Mouse (Mus musculus) inflammation-experienced regulatory T-cells, adult 6 months (primary cell): ENCODE data around the gene Gm9918. TPM values are rescaled to one million over a fixed set of nuclear protein-coding genes. Genes with fewer than 3 reads are reported as not detected.
A peak's percentile ranks its signal among the peaks of the same experiment; 100 is the strongest.

Source experiments
- ATAC-seq: one replicate; pipeline ENCODE4 v1.8.0; 2017
- polyA plus RNA-seq, 3 experiments: library from polyadenylated mRNA; unstranded; fragments of 100-300 nt; shearing (Covaris generic); gene quantifications; one replicate each; pipeline ENCODE4 v1.2.1; 2017

Gene Gm9918
- polyA plus RNA-seq, 3 experiments from 2014 or later: not detected

DNA sequence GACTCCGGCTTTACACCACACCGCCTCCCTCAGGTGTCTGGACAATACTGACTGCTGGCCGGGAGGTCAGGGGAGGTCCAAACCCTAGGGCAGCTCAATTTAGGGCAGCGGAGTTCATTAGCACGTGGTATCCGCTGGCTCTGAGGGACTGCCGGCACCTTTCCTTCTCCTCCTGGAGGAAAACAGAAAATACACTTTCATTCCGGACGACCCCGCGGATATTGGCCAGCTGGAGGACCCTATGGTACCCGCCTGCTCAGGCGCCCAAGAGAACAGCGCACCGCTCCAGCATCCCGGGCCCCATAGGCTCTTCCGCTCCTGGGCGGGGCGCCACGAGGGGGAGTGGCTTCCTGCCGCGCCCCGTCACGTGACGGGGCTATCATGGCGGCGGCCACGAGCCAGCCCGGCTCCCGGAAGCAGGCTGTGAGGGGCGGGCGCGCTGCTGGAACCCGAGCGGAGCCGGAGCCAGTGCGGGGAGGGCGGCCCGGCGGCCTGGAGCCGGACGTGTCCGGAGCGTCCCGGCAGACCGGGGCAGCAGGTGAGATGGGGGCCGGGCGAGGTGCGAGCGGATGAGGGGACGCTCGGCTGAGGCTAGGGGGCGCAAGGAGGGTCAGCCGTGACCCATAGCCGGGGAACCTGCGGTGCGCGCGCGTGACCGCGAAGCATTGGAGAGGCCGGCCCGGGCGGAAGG, 8.9 kb downstream of the Gm9918 start, which contains the start of gene Mfsd5:
Mfsd5 (plus strand) TSS at position 363 of the 691 bp plus-strand sequence.
- peak; percentile 98 for ATAC-seq

DNA sequence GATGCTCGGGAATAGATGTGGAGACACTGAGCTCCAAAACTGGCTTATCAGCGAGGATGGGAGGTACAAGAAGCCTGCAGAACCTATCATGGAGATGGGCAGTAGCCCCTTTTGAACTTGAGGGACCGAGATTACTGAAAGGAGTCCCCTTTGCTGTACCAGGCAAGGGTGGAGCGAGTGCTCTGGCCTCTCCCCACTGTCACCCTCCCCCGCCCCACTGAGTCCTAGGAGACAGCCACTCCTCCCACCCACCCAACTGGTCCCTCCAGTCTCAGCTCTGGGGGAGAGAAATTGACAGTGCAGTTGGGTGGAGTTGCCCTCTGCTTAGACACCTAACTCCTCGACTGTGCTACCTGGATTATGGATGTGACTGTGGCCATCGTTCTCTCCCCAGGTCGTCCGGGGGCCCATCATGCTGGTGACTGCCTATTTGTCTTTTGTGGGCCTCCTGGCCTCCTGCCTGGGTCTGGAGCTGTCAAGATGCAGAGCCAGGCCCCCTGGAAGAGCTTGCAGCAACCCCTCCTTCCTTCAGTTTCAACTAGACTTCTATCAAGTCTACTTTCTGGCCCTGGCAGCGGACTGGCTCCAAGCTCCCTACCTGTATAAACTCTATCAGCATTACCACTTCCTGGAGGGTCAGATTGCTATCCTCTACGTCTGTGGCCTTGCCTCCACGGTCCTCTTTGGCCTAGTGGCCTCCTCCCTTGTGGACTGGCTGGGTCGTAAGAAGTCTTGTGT, 9.6 kb downstream of the Gm9918 start:
- ATAC-seq: peak; percentile 3

DNA sequence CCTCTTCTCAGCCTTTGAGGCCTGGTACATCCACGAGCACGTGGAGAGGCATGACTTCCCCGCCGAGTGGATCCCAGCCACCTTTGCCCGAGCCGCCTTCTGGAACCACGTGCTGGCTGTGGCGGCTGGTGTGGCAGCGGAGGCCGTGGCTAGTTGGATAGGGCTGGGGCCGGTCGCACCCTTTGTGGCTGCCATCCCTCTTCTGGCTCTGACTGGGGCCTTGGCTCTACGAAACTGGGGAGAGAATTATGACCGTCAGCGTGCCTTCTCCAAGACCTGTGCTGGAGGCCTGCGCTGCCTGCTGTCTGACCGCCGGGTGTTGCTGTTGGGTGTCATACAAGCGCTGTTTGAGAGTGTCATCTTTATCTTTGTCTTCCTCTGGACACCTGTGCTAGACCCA, 10.3 kb downstream of the Gm9918 start:
- no peak for ATAC-seq

DNA sequence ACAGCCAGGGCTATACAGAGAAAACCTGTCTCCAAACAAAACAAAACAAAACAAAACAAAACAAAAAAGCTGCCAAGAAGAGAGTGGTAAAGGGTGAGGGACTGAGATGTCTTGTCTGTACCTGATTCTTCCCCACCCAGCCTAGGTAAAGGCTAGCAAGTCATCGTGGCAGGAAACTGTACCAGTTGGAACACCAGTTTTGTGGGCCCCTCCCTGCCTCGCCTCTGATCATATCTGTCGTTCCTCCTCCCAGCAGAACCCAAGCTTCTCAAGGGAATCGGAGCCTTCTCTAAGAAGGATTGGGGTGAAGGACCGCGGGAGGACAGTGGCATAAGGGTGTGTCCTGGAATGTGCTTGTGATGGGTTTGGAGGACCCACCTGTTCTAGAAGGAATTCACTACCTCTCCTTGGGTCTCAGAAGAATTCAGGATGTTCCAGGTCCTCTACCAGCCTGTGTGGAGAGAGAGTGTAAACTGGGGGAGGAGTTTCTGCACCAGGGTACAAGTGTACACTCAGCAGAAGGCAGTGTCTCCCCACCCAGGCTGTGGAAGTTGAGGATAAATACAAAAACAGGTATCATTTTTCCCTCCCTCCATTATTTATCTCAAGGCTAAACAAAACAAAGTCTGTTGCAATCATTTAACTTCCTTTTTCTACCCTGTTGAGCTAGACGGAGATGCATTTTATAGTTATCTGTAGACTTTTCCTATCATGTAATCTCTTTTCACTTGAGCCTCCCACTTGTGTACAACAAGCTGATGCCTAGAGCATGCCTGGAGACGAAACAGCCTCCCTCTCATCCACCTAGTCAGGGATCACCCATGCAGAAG, 12.3 kb downstream of the Gm9918 start:
- ATAC-seq: no peak

DNA sequence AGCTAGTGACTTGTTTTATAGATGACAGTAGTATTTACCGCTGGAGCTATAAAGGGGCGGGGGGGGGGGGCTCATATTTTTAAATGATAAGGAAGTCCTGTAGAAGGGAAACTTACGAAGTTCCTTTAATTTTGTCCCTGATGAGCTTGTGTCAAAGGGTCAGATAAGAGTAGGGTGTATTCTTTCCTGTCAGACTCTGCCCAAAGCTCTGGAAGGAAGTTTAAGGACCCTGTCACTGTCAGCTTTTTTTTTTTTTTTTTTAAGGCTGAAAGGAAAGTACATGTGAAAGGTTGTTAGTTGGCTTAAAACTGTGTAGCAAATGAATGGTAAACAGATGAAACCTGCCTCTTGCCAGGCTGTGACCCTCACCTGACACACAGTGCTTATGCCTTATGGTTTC, 13.3 kb downstream of the Gm9918 start:
- no peak for ATAC-seq

DNA sequence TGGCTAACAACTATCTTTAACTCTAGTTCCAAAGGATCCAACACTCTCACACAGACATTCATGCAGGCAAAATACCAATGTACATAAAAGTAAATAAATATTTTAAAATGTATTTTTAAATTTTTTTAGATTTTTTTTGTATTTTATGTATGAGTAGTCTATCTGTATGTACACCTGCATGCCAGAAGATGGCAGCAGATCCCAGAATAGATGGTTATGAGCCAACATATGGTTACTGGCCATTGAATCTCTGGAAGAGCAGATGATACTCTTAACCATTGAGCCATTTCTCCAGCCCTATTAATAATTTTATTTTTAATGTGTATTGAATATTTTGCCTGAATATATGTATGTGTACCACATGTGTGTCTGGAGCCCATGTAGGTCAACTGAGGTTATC, 17.0 kb downstream of the Gm9918 start:
- ATAC-seq: peak; percentile 63

DNA sequence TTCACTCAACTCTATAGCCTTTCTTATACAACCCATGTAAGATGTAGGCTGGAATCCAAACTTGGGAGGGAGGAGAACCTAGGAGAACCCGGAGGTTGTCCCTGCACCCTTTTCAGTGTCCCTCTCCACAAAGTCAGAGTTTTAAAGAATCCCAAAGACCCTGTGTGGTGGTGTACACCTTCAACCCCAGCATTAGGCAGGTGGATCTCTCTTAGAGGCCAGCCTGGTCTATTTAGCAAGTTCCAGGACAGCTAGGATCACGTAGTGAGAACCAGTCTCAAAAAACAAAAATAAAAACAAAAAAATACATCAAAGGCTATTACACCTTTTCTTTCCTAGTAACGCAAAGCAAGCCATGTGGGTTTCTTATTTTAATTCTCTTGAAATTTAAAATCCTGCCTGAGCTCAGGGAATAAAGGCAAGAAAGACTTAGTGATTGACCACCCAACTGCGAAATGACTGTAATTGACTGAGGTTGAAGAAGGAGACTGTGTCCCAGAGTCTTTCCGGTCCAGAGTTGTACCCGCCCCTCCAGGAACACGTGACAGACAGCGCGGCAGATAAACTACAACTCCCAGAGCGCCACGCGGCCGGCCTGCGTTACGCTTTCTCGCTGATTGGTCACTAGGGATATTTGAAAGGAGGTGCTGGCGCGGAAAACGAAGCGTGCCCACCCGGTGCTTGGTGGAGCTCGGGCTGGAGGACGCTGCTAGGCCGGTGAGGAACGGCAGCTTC, 25.4 kb downstream of the Gm9918 start, which contains the start of gene Espl1:
Espl1 (plus strand) TSS at position 634 of the 735 bp plus-strand sequence.
- ATAC-seq: peak; percentile 100

DNA sequence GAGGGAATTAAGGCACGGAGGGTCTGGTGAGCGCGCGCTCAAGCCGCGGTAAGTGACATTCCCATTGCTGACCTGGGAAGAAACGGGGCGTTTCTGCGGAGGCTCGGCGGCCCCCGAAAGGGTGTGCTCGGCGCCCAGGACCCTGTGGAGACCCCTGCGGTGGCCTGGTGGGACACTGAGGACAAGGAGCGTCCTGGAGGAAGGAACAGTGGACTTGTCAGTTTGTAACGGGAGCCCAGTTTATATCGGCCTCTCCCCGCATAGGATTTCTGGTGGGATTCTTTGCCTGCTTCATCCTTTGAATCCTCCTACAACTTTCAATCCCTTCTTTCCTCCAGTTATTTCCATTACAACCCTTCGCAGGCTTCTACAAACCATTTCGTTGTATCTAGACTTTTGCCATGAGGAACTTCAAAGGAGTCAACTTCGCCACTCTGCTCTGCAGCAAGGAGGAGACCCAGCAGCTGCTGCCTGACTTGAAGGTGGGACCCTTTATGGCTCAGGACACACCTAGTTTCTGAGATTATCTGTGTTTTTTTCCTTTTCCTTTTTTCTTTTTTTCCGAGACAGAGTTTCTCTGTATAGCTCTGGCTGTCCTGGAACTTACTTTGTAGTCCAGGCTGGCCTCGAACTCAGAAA, 26.1 kb downstream of the Gm9918 start:
- no peak for ATAC-seq

DNA sequence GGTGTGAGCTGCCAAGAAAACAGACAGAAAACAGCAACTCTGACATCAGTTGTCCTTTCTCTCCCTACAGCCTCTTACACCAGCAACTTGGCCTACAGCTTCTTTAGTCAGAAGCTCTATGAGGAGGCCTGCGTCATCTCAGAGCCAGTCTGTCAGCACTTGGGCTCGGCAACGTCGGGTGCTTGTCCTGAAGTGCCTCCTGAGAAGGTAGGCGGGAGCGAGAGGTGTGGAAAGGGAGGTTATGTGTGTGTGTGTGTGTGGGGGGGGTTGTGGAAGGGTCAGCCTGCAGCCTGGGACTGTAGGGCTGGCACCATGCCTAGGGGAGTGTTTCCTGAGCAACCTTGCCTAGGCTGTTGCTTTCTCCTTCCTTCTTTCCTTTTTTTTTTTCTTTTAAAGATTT, 32.2 kb downstream of the Gm9918 start:
- ATAC-seq: no peak

DNA sequence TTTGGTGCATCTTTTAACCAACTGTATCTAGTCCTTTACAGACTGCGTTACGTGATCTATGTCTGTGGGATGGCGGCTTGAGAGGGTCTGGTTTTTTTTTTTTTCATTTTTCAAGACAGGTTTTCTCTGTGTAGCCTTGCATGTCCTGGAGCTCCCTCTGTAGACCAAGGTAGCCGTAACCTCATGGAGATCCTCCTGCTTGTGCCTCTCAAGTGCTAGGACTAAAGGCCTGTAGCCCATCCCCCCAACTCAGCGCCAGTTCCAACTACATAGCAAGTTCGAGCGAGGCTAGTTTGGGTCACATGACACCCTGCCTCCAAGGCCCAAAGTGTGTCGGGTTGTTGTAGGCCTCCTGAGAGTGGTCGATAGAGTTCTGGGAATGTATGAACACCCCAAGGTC, 38.4 kb downstream of the Gm9918 start:
- ATAC-seq: no peak

DNA sequence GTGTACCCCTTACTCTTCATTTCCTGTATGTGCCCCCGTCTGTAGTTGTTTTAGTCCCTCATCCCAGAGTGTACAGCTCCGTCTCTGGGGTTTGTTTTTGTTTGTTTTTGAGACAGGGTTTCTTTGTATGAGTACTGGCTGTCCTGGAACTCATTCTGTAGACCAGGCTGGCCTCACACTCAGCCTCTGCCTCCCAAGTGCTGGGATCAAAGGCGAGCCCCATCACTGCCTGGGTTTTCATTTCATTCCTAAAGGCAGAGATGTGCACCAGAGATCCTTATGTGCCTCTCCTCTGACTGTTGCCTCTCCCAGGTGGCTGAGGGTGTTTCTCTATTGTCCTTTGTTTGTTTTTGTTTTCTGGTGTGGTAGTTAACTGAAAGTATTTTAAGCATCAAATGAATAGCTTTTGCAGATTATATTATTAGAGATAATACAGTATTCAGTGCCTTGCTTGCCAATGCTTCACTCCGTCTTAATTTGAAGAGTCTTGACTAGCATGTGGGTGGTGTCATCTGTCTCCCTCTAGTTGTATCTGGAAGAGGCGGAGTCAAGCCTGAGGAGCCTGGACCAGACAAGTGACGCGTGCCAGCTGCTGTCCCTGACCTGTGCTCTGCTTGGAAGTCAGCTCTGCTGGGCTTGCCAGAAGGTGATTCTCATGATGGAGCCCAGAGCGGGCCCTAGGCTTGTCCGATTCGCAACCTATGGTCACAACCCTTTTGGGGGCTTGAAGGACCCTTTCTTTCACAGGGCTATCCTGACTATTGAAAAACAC, 39.9 kb downstream of the Gm9918 start:
- ATAC-seq: no peak

DNA sequence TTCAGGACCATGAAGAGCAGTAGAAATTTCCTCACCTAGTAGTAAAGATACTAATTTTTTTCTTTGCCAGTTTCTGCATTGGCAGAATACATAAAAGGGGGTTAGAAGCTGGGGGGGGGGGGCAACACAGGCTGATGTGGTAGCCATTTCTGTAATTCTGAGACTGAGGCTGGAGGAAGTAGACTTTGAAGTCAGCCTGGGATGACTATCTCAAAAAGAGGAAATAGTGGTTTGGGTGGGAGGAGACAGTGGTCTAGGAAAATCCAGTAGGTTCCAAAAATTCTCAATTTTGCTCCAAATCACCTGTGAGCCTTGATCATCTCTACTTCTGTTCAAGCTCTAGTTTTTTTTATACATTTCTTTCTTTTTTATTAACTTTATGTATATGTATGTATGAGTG, 41.1 kb downstream of the Gm9918 start:
- no peak for ATAC-seq

DNA sequence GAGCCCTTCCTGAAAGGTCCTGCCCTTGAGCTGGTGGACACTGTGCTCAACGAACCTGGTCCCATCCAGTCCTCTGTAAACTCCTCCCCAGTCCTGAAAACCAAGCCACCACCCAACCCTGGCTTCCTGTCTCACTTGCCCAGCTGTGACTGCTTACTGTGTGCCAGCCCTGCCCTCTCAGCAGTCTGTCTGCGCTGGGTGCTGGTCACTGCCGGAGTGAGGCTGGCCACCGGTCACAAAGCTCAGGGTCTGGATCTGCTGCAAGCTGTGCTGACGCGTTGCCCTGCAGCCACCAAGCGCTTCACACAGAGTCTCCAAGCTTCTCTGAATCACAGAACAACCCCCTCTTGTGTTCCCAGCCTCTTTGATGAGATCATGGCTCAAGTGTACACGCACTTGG, 44.9 kb downstream of the Gm9918 start:
- no peak for ATAC-seq

DNA sequence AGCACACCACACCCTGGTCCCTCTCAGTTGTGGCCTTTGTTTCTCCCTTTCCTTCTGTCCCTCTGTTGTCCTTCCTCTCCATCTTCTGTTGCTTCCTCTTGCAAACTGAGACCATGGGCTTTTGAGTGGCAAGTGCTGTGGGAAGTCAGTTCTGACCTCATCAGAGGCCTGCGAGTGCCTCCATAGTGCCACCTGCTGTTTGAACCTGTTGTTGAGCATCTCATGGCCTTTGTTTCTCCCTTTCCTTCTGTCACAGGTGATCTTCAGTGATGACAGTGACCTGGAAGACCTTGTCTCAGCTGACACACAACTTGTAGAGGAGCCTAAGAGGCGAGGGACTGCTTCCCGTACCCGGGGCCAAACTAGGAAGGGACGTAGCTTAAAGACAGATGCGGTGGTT, 45.9 kb downstream of the Gm9918 start:
- peak; percentile 80 for ATAC-seq

Other genes with a start within 250 kb of the Gm9918 start
- 1 to 10 TPM in 2 of 3 experiments, under 1 TPM in 1; 0.41 to 1.2 (median 1.2) TPM for gene Krt18, start 242.4 kb upstream of the Gm9918 start, polyA plus RNA-seq
- gene Eif4b, start 196.8 kb upstream of the Gm9918 start, polyA plus RNA-seq: 100 to 1,000 TPM in 2 of 3 experiments, 10 to 100 TPM in 1; 90.5 to 131 (median 129) TPM
- gene Tns2, start 170.2 kb upstream of the Gm9918 start, polyA plus RNA-seq: 1 to 10 TPM; 3.3 to 4.2 (median 3.8) TPM
- 10 to 100 TPM; 32.1 to 44.8 (median 33.6) TPM for gene Spryd3, start 134.3 kb upstream of the Gm9918 start, polyA plus RNA-seq
- under 1 TPM in 1 of 3 experiments, not detected in 2; 0.33 TPM for gene Igfbp6, start 126.2 kb upstream of the Gm9918 start, polyA plus RNA-seq
- 1 to 10 TPM in 2 of 3 experiments, under 1 TPM in 1; 0.94 to 4.9 (median 1.3) TPM for gene Soat2, start 120.0 kb upstream of the Gm9918 start, polyA plus RNA-seq
- 10 to 100 TPM; 20.3 to 33.3 (median 25.5) TPM for gene Zfp740, start 67.3 kb upstream of the Gm9918 start, polyA plus RNA-seq
- 10 to 100 TPM in 2 of 3 experiments, 1 to 10 TPM in 1; 5.0 to 14.6 (median 14.0) TPM for gene Csad, start 65.8 kb upstream of the Gm9918 start, polyA plus RNA-seq
- 100 to 1,000 TPM; 364 to 513 (median 397) TPM for gene Itgb7, start 38.6 kb upstream of the Gm9918 start, polyA plus RNA-seq
- gene Rarg, start 13.0 kb upstream of the Gm9918 start, polyA plus RNA-seq: 10 to 100 TPM; 15.5 to 18.4 (median 18.3) TPM
- 10 to 100 TPM; 30.8 to 33.1 (median 31.8) TPM for gene Mfsd5, start 8.9 kb downstream of the Gm9918 start, polyA plus RNA-seq
- 10 to 100 TPM in 1 of 3 experiments, 1 to 10 TPM in 2; 1.9 to 17.9 (median 3.2) TPM for gene Espl1, start 25.7 kb downstream of the Gm9918 start, polyA plus RNA-seq
- 1,000 to 10,000 TPM in 2 of 3 experiments, 100 to 1,000 TPM in 1; 936 to 1,841 (median 1,443) TPM for gene Pfdn5, start 55.6 kb downstream of the Gm9918 start, polyA plus RNA-seq
- 100 to 1,000 TPM; 102 to 153 (median 123) TPM for gene Myg1, start 61.1 kb downstream of the Gm9918 start, polyA plus RNA-seq
- gene Aaas, start 80.2 kb downstream of the Gm9918 start, polyA plus RNA-seq: 10 to 100 TPM; 39.8 to 53.2 (median 43.1) TPM
- not detected for gene Sp7, start 96.6 kb downstream of the Gm9918 start, polyA plus RNA-seq
- gene Sp1, start 135.6 kb downstream of the Gm9918 start, polyA plus RNA-seq: 10 to 100 TPM; 19.1 to 23.3 (median 22.6) TPM
- not detected for gene Amhr2, start 174.8 kb downstream of the Gm9918 start, polyA plus RNA-seq
- gene Prr13, start 188.5 kb downstream of the Gm9918 start, polyA plus RNA-seq: 1,000 to 10,000 TPM; 1,063 to 1,565 (median 1,138) TPM
- gene Pcbp2, start 200.0 kb downstream of the Gm9918 start, polyA plus RNA-seq: 100 to 1,000 TPM; 156 to 225 (median 201) TPM
- not detected for gene Gm10337, start 233.2 kb downstream of the Gm9918 start, polyA plus RNA-seq
- gene Map3k12, start 246.5 kb downstream of the Gm9918 start, polyA plus RNA-seq: 1 to 10 TPM; 6.6 to 10.0 (median 7.5) TPM
- gene Tarbp2, start 247.6 kb downstream of the Gm9918 start, polyA plus RNA-seq: 10 to 100 TPM; 22.8 to 34.5 (median 27.5) TPM